In genomic region chr2:120033726-120034125, GRCm38 (mm10) we compare ENCODE assay signal across 24 mouse cellular contexts. TPM values are rescaled to one million over a fixed set of nuclear protein-coding genes. Genes with fewer than 3 reads are reported as not detected.
A peak's percentile ranks its signal among the peaks of the same experiment; 100 is the strongest.
DNase-seq lines count a peak whose midpoint lies in the region; ATAC-seq and TF ChIP-seq lines count a peak whose summit lies in the region.
"Had no signal": no experiment of that assay in that cellular context is flagged by ENCODE, and none has a peak within 500 bp of the region (broad histone marks: within the 10 kb centered on the region; RNA-seq: fewer than 3 reads in every experiment).

No protein-coding gene starts in this region.

- H3K9me3 ChIP-seq in lung, postnatal 0 days (ENCODE audit: low read length) = no peaks in the 10 kb centered on the region
- H3K9me3 ChIP-seq: heart, embryonic 12.5 days; hindbrain, embryonic 10.5 days; intestine, embryonic 15.5 days; limb, embryonic 13.5 days; liver, embryonic 12.5 days had no signal

- ATAC-seq in lung, postnatal 0 days = no peak
- ATAC-seq: forebrain, embryonic 14.5 days; hindbrain, embryonic 16.5 days; intestine, embryonic 15.5 days; liver, embryonic 12.5 days had no signal

- no peak for TF ChIP-seq EP300 in lung, postnatal 0 days (IDR thresholded peaks at IDR 0.05)

- WGBS in lung, postnatal 0 days = 39% methylated on average over 5 of the region's 5 CpGs

- no peaks in the 10 kb centered on the region for H3K27me3 ChIP-seq in lung, postnatal 0 days (replicated peaks; ENCODE audit: insufficient read depth, low read length)
- H3K27me3 ChIP-seq: heart, embryonic 12.5 days; intestine, embryonic 15.5 days; limb, embryonic 13.5 days; liver, embryonic 12.5 days had no signal

- DNase-seq in lung, adult 18-20 months = peak; percentile 20 to 31
- DNase-seq in lung, postnatal 0 days (ENCODE audit: low spot score) = no peak
- DNase-seq in brain, adult 2 months (ENCODE audit: low read depth, low spot score) = peak; percentile 25
- peak; percentile 51 for DNase-seq in cerebellum, adult 11-12 months
- DNase-seq in cerebellum, postnatal 10 days = peak; percentile 83 to 85
- no peak for DNase-seq in T-cell, adult 2 months (ENCODE audit: low spot score)
- no peak for DNase-seq in heart, adult 9 months (ENCODE audit: low spot score in 2 of 2)
- DNase-seq: adrenal gland, postnatal 14 days; gastrocnemius, postnatal 10 days; heart, adult 11 months; heart, postnatal 10 days; layer of hippocampus, postnatal 36 days; lung, embryonic 14.5 days; midbrain, embryonic 14.5 days; right cerebral cortex, postnatal 14 days; spleen, adult 18-20 months; thymus, postnatal 36 days had no signal

- peaks cover 3% of the 10 kb centered on the region; the same call in 1 of the 2 replicates for H3K4me1 ChIP-seq in lung, postnatal 0 days (ENCODE audit: insufficient read depth, low read depth, low read length)
- H3K4me1 ChIP-seq: intestine, embryonic 15.5 days; limb, embryonic 13.5 days had no signal

- TF ChIP-seq CTCF in lung, postnatal 0 days (IDR thresholded peaks at IDR 0.05) = no peak

- no peak overlapping the region for H3K4me2 ChIP-seq in lung, postnatal 0 days (replicated peaks; ENCODE audit: low read depth, low read length)
- H3K4me2 ChIP-seq: heart, embryonic 12.5 days; intestine, embryonic 15.5 days; limb, embryonic 13.5 days; liver, embryonic 12.5 days; lung, embryonic 14.5 days had no signal

- H3K9ac ChIP-seq in lung, postnatal 0 days (replicated peaks; ENCODE audit: low read depth) = no peak overlapping the region
- H3K9ac ChIP-seq: heart, embryonic 12.5 days; intestine, embryonic 15.5 days; limb, embryonic 13.5 days; liver, embryonic 12.5 days; lung, embryonic 14.5 days had no signal

- H3K36me3 ChIP-seq in lung, postnatal 0 days (ENCODE audit: insufficient read depth, low read length) = no peaks in the 10 kb centered on the region

- no peak overlapping the region for H3K4me3 ChIP-seq in lung, postnatal 0 days (ENCODE audit: low read depth, low read length)
- H3K4me3 ChIP-seq: heart, embryonic 12.5 days; hindbrain, embryonic 10.5 days; intestine, embryonic 15.5 days; limb, embryonic 13.5 days; liver, embryonic 12.5 days had no signal

- H3K27ac ChIP-seq in lung, postnatal 0 days (ENCODE audit: low read length) = no peak overlapping the region
- H3K27ac ChIP-seq: hindbrain, embryonic 10.5 days; intestine, embryonic 15.5 days; limb, embryonic 13.5 days; liver, embryonic 12.5 days had no signal

RNA-seq across cellular contexts. Expression of gene Pla2g4b, which starts 0.5 kb away (rescaled TPM):
- polyA plus RNA-seq in lung, postnatal 0 days (2015; fragmentation: Nextera tagmentation; extraction: Ambion mirVana) = 0.18 and 0.92 TPM in 2 replicates

RNA-seq across cellular contexts. Expression of gene Gm28042, which starts 6.4 kb away (rescaled TPM):
- polyA plus RNA-seq in lung, postnatal 0 days (2015; fragmentation: Nextera tagmentation; extraction: Ambion mirVana) = 0.69 and 0.70 TPM in 2 replicates

RNA-seq across cellular contexts. Expression of gene Jmjd7, which starts 6.4 kb away (rescaled TPM):
- polyA plus RNA-seq in lung, postnatal 0 days (2015; fragmentation: Nextera tagmentation; extraction: Ambion mirVana) = 18.1 and 22.6 TPM in 2 replicates

Comparison
In these comparisons a context has a peak if more than half of its experiments do, and no peak if none do; other contexts are left out.
1. DNase-seq: peak in lung, adult 18-20 months (2 of 2), brain, adult 2 months (single experiment), cerebellum, adult 11-12 months (single experiment) and cerebellum, postnatal 10 days (2 of 2); none in lung, postnatal 0 days (single experiment), T-cell, adult 2 months (single experiment) and heart, adult 9 months (0 of 2).